Mouse (Mus musculus) B cell, adult 67 days (primary cell): Measurements from ENCODE around the gene Chst11. TPM values are rescaled to one million over a fixed set of nuclear protein-coding genes. Genes with fewer than 3 reads are reported as not detected.

Experiments used
- total RNA-seq, 2 experiments: library from RNA; stranded (reverse); gene quantifications; 4 replicates each; pipeline ENCODE4 v1.2.4; 2023

The Chst11 gene
- 10 to 100 TPM; 12.2 to 15.2 TPM for total RNA-seq

DNA sequence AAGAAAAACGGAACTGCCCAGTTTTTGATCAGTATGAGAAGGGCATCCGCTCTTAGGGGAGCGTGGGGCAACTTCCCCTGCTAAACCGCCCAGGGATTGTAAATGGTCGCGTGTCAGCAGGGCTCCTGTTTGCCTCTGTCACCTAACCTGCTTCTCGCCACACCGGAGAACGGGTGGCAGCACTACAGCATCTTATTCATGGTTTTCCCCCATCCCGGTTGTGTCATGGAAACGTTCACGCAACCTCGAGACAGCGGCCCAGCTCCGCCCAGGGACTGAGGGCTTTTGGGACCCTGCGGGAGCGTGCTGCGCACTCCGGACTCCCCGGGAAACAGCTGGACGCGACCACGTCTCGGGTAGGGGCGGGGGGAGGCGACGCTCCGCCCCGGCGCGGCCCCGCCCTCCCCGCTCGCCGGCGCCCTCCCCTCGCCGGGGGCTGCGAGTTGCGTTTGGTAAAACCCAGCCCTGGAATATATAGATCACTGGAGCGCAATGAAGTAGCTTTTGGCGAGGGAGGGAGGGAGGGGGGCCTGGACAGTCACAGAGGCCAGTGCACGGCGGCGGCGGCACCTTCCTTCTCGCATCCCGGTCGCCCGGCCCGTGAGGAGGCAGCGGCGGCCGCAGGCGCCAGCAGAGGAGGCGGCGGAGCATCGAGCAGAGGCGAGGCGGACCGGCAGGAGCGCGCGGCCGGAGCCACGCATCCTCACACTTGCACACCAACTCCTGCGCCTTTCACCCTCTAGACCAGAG is at the start of gene Chst11:
Gene Chst11, plus strand, starts transcription at position 549 of the 750 bp plus-strand sequence.

Other genes with a start within 250 kb of the Chst11 start
- 10 to 100 TPM; 36.1 to 48.6 TPM for gene Nfyb, start 221.4 kb upstream of the Chst11 start, total RNA-seq
- gene Txnrd1, start 151.5 kb upstream of the Chst11 start, total RNA-seq: 10 to 100 TPM; 32.2 to 41.6 TPM
- 1 to 10 TPM; 2.7 to 8.2 TPM for gene Eid3, start 118.9 kb upstream of the Chst11 start, total RNA-seq